Mouse (Mus musculus) hindlimb bud, embryonic 11.5 days (tissue): ENCODE results near the gene Fam20a.

Experiments
- DNase-seq: peaks from one replicate; pipeline ENCODE4 v3.0.0-alpha.2; 2012; ENCODE audit warnings: low read depth, low spot score; ENCODE audit errors: extremely low spot score

Gene Fam20a

DNA sequence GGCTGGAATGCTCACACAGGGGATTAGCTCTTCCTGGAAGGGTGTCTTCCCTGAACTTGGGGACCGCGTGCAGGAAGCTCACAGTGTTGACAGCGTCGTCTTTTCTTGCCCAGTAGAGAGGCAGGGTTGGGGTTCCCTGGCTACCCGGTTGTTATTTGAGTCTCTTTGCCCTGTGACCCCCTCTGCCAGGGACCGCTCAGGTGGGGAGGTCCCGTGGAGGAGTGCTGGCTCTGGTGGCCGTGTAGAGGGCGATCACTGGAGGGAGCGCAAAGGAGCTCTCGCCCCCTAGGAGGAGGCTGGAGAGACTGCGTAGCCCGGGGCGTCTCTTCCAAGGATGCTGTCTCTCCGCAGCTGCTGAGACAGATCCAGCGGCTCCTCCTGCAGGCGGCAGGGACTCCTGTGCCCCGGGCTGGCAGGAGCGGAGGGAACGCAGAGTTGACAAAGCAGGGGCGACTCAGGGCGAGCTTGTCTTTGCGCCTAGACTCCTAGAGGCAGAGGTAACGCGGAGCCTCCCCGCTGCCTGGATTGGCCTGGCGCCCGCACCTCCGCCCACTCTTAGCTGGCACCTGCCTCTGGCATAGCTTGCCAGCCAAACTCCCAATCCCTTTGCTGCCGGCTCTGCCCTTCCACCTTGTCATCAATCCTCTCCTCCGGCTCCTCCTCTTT is at the start of gene Fam20a:
Gene Fam20a (minus strand): TSS at position 499 of the 666 bp plus-strand sequence.
- DNase-seq: no peak

DNA sequence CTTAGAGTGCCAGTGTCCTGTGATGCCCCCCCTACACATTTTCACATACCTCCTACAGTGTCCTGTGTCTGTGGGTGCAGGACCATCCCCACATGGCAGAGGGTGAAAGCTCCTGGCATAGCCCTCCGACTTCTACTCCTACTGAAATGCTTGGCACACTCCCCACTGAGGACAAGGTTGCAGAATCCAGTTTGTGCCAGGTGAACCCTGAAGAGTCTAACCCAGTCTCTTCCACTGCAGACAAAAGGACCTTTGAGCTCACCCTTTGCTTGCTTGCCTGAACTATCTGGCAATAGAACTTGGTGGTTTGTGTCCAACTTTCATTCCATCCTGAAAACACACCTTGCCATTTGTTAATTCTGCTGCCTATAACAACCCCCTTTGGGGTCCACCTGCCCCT is 49.3 kb upstream of the Fam20a start:
- no peak for DNase-seq

DNA sequence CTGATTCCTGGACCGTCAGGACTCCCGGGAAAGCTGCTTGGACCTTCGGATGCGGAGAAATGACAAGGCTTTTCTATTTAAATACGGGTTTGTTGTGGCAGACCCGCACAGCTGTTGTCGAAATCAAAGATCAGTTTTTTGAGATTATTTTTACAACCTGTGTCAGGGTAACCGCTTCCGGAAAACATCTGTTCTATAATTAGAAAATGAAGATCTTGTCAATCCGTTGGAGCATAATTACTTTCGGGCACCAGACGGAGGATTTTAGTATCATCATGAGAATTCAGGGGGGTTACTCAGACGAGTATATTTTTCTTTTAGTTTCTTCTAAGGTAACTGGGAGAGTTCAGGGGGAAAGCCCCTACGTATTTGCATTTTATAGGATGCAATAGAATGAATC is 48.1 kb upstream of the Fam20a start:
- DNase-seq: no peak

DNA sequence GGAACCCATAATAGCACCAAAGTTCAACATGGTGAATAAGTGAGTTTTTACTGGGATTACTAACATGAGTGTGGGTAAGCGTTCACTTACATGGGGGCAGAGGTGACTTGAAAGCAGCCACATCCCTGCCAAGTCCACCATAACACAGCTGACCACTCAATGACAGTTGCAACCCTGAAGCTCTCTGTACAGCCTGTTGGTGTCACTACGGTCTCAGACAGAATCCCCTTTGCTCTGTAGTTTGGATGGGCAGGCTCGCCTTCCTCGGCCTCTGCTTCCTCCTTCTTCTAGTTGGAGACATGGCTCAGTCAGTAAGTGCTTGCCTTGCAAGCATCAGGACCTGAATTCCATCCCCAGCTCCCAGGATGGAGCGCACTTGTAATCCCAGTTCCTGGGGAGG is 47.0 kb upstream of the Fam20a start:
- DNase-seq: no peak

DNA sequence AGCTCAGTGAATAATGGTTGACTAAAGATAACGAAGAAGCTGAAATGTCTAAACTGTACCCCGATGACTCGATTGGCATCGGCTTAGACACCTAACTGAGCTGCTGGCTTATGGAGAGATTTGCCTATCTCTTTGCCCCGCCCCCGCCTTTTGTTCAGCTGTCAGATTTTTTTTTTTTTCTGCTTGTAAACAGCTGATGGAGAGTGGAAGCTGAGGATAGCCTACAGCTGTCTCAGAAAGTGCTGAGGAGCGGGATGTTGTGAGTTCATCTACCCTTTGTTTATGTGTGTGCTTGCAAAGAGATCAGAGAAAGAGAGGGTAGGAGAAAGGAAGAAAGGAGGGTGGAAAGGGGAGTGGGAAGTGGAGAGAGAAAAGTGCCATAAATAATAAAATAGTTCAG is 38.0 kb upstream of the Fam20a start:
- DNase-seq: no peak

DNA sequence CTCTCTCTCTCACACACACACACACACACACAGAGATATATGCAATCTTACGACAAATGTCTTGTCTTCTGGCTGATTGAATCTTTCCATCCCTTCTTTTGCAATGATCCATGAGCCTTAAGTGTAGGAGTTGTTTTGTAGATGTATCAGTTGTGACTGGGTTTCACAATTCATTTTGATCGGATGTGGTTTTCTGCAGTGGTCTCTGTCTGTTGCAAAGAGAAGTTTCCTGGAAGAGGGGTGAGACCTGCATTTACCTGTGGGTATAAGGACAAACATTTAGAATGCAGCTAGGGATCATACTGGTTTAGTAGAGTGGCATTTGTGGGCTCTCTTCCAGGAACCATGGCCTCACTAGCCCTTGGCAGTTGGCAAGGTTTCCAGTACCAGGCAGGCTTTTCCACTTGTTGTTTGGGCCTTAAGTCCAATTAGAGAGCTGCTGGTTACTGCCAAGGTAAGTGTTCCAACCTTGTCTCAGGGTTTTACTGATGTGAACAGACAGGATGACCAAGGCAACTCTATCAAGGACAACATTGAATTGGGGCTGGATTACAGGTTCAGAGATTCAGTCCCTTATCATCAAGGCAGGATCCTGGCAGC is 36.6 kb upstream of the Fam20a start:
- no peak for DNase-seq

DNA sequence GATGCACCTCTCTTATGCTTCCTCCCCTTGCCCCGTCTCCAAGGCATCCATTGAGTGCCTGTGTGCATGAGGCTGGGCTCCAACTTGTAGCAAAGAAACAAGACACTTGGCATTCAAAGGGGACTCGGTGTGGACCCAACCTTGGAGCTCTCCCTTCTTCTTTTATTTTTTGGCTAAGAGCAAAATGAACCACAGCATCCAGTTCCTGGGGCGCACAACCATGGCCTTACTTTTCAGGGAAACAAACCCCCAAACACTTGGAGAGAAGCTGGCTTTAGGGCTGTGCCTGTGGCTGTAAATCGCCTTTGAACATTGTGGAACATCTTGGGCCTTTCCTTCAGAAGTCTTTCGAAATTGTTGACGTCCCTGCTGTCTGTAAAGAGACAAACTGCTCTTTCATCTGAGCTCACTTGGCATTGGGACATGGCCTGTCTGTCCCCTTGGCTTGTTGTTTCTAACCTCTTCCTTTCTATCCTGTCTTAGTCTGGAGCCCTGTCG is 32.1 kb upstream of the Fam20a start:
- DNase-seq: no peak

DNA sequence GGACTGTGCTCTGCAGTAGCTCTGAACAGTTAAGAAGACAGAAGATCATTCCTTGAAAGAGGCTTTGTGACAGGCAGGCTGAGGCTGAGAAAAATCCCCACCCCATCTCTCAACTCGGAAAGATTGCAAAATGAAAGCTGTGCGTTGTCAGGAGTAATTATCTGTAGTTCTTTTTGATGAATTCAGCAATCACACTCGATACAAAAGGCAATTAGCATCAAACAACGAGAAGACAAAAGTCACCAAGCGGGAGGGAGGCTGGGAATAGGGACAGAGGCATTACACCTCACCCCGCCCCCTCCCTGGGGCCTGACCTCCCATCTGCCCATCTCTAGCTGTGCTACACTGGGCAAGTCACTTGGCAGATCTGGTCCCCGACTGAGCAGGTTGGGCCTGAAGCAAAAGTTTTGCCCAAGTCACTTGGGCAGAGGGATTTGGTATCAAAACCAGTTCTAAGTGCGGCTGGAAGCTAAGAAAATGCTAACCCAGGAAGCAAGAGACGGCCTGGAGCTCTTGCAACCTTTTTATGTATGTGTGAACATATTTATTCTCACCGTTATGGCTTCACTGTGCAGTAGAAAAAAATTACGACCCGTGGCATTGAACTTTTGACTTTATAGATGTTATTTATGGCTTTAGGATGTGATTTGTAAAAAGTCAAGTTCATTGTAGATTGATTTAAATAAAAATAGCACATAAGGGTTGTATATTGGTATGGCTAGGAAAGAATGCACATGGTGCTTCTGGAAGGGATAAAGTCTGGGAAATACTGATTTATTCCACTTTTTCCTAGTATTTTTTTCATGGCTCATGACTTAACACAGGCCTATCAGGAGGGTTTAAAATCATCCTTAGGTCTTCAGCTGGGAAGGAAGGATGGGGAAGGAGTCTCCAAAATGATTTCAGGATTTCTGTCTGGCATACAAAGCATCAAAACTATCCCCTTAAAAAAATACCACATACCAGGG is 29.8 kb upstream of the Fam20a start:
- DNase-seq: no peak

DNA sequence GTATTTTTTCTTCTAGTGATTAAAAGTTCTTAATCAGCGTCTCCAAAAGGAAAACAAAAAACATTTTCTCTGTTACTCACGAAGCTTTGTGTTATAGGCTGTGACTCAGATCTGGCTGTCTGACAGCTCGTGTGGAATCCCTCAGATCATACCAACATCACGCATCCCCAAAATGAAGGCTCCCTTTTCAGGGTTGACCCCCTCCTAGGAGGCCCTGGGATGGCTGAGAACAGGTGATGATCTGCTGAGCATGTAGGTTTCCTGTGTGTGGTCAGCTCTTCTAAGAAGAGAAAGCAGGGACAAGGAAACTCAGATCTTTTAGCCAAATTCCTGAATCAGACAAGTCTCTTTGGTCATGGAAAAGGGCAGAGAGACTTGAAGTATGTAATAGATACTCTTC is 23.1 kb upstream of the Fam20a start:
- no peak for DNase-seq

DNA sequence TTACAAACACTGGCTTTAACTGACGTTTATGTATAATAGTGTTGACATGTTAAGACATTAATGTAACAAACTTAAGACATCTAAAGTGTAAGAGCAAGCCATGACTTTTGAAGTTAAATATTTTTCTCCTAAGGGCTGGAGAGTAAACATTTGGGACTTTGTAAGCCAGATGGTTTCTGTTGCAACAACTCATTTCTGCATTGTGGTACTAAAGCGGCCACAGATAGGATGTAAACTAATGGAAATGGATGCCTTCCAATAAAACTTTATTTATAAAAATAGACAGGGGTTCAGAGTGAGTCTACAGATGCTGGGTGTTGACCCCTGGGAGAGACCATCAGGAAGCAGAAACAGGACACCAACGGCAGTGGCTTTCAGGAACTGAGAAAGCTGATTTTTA is 15.9 kb upstream of the Fam20a start:
- no peak for DNase-seq

DNA sequence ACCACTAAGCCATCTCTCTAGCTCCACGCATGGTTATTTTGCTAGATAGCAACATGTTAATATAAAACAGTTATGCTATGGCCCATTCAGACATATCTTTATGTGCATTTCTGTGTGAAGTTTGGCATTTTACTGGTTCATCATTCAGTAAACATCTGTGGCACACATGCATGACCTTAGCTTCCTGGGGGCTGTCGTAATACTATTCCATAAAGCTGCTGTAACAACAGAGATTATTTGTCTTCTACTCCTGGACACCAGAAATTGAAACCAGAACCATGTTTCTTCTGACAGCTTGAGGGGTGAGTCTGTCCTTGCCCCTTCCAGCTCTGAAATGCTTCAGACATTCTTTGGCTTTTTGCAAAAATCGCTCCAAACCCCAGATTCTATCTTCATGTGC is 14.3 kb upstream of the Fam20a start:
- no peak for DNase-seq

DNA sequence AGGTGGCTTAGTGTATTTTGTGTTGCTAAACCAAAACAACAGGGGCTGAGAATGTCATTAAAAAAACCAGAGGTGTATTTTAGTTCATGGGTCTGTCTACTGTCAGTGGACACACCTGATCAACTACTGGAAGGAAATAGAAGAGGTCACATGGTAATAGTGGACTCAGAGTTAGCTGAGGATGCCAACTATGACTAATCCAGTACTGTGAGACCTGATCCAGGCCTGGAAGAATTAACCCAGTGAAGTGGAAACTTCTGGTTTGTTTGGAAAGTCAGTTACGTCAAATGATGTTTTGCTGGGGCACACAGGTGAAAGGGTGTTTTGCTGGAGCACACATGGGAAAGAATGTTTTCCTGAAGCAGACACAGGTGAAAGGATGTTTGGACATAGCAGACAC is 12.3 kb upstream of the Fam20a start:
- no peak for DNase-seq

DNA sequence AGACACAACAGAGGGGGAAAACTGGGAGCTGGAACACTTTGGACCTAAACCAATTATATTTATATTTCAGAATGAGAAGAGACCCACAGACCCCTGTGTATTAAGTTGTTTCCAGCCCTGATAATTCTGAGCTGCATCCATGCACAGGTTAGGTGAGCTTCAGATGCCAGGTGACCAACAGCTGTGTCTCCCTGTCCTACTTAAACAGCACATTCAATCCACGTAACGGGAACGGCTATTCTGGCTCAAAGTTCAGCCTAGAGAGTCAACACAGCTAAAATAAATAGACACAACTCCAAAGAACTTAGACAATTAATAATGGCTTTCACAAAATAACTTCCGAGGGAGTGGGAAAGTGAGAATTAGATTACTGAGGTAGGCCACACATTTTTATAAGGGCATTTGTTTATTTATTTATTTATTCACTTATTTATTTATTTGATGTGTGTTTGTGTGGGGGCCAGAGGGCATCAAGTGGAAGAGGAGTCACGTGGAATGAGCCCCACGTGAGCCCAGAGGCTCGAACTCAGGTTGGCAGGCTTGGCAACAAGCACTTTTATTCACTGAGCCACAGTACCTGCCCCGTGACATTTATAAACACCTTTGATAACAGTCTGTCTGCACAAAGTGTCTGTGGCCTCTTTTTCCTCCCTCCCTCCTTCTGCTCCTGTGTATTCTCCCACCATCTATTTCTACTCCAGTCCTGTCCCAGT is 10.8 kb upstream of the Fam20a start:
- DNase-seq: no peak

DNA sequence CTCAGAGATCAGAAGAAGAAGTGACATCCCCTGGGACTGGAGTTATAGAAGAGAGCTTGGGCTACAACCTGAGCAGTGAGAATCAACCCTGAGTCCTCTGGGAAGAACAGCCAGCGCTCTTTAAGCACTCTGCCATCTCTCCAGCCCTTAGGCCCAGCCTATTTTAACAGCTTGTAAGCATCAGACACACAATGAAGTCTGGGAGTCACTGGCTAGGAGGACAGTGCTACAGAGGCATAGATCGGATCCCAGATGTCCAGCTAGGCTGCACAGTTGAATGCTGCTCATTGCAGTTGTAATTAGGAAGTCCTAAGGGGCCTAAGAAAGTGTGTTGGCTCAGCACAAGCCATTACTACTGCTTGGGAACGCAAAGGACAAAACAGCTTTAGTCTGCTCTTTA is 6.3 kb upstream of the Fam20a start:
- DNase-seq: no peak

DNA sequence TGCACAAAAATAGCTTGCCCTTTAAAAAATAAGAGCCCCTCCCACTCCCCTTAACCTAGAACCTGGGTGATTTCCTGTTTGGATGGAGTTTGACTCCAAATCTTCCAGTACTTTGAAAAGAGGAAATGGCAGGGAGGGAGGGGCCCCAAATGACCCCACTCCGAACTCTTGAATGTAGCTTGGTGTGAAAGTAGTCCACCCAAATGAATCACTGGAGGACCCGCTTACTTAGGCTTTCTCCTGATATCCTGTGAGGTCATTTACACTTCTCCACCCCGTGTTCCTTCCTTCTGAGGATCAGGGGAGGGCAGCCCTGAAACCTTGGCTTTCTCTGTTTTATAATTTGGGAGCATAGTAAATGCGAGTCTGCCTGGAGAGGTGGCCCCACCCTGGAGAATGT is 632 bp upstream of the Fam20a start:
- no peak for DNase-seq

DNA sequence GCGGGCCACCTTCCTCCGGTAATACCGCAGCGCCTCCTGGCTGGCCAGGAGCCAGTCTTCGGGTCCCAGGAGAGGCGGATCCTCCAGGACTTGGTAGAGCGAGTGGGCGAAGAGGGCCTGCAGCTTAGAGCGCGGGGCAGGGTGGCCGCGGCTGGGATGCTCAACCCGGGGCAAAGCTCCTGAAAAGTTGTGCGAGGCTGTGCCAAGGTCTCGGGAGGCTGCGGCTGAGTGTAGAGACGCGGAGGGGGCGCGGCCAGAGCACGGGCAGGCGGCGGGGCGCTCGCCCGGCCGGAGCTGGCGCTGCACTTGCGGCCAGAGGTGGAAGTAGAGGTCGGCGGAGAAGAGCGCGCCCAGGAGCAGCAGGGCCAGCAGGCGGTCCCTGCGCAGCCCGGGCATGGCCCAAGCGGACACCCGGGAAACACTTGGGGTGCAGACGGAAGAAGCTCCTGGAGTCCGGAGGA is 729 bp downstream of the Fam20a start:
- DNase-seq: no peak

DNA sequence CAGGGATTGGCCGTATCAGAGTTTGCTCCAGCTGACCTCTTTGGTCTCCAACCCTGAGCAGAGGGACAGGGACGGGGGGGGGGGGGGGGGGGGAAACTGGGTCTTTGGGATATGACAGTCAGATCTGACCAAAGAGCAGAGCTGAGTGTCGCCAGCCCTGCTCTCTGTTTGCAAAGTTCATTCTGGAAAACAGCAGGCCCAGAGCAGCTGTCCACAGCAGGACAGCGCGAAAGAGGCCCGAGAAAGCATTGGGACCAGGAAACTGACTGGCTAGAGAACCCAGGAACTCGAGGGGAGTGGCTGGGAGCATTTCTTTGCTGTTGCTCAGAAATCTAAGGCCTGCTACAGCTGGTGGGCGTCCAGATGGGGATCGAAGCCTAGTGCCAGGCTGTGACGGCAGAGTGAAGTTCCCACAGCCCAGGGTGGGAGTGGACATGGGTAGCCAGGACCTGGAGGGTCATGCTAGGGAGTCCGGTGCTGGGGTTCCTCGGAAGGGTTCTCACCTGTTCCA is 1.2 kb downstream of the Fam20a start:
- DNase-seq: no peak

DNA sequence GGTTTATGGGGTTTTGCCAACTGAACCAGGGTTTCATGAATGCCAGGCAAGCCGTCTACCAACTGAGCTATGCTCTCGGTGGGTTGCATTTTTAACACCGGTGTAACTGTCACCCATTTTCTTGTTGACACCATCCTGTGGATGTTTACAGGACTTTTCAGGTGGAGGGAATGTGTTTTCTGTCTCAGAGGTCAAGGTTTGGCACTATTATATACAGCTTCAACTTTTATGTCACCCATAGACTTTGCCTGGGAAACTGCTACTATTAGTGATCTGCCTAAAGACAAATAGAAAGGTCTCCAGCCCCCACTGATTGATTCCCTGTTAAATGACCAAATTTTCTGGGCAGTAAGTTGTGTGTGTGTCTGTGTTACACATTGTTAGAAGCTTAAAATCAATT is 2.7 kb downstream of the Fam20a start:
- no peak for DNase-seq

DNA sequence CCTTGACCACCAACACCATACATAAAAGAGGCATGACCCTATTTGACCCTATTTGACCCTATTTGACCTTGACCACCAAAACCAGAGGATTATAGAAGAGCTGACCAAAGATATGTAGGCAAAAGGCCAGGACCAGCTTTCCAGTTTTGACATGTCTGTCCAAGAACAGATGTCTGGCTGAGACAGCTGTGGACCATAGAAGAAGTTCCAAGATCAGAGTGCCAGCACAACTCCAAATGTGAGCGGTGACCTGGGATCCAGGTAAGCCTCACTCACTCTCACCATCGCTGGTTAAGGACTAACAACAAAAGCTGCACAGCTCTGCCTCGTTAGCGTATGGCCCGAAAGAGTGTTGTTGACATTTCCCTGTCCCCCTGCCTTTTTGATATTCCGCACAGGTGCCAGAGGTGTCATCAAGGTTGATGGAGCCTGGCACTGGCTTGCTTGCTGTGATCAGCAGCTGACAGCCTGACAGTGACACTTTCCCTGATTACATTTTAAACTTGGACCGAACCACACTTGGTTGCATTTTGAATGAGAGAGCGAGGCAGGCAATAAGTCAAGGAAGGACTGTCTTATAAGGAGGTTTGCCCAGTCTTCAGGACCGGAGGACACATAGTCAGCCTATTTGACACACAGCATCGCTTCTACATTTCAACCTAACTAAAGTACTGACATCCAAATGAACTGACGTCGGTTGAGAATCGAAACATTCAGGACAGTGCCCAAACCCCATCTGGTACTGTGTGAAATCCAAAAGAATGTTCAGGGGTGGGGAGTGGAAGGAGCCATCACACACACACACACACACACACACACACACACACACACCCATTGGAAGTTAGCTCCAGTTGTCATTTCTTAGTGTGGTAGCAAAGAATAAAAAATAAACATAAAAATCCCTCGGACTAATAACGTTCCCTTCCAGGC is 3.8 kb downstream of the Fam20a start:
- no peak for DNase-seq

DNA sequence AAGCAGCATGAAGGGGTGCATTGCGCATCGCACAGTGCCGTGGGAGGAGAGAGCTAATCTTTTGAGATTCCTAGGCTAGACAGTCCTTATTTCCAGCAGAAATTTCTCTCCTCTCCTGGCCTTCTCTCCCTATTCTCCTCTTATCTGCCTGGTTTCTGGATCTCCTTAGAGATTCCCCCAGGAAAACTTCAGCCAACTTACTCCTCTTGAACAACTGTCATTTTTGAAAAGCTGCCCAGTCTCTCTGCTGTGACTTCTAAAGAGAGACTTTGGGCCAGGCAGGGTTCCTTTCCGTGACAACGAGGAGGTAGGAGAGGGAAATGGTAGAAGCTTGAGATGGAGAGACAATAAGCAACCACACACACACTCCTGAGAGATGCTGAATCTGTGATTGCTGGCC is 4.6 kb downstream of the Fam20a start:
- DNase-seq: no peak
